Mouse (Mus musculus) MEL-GATA-1-ER (cell line): Measurements from ENCODE around the gene Gcm1.

Source experiments
- DNase-seq: peaks from one replicate; pipeline ENCODE4 v3.0.0-alpha.2; 2012; ENCODE audit warnings: low read depth; ENCODE audit errors: extremely low read depth

The Gcm1 gene

DNA sequence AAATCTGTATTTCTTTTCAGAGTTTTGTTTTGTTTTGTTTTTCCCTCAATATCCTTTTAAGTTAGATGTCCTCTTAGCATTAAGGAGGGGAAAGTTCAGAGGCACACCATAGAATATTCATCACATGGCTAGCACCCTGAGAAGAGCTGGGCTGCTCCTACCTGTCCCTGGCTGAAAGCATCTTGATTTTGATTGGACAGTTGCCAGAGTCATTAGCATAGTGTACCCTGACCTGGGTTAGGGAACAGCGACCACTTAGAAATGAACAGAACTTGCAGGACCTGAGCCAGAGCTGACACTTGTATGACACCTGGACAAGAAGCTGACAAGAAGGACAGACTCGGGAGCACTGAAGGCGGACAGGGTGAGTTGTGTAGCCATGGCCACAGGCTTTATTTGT, at the start of gene Gcm1:
Gene Gcm1 (plus strand): TSS at position 248 of the 400 bp plus-strand sequence.
- DNase-seq, result no peak

DNA sequence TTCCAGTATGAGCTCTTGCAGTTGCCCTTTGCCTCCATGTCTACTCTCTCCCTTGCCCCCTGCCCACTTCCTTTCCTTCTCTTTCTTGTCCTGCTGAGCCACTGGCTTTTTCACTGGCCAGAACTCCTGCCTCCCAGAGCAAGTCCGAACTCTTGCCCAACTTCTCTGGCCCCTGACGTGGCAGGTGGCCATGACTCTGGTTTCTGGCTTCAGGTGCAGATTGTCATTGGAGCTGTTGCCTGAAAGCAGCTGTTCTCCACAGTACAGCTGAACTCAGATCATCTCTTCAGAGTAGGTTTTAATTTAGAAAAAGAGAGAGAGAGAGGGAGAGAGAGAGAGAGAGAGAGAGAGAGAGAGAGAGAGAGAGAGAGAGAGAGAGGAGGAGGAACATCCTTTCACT, 48.4 kb upstream of the Gcm1 start:
- DNase-seq, result no peak

DNA sequence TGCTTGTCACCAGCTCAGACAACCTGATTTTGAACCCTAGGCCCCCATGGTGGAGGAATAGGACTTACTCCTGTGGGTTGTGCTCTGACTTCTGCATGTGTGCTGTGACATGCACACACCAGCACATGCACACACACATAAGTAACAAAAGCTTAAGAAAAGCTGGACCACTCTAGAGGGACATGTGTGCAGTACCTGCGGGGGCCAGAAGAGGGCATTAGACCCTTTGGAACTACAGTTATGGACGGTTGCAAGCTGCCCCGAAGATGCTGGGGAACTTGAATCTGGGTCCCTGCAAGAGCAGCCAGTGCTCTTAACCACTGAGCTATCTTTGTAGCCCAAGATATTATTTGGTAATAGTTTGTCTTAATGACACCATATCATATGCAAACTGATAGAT, 46.2 kb upstream of the Gcm1 start:
- DNase-seq, result peak; percentile 54

DNA sequence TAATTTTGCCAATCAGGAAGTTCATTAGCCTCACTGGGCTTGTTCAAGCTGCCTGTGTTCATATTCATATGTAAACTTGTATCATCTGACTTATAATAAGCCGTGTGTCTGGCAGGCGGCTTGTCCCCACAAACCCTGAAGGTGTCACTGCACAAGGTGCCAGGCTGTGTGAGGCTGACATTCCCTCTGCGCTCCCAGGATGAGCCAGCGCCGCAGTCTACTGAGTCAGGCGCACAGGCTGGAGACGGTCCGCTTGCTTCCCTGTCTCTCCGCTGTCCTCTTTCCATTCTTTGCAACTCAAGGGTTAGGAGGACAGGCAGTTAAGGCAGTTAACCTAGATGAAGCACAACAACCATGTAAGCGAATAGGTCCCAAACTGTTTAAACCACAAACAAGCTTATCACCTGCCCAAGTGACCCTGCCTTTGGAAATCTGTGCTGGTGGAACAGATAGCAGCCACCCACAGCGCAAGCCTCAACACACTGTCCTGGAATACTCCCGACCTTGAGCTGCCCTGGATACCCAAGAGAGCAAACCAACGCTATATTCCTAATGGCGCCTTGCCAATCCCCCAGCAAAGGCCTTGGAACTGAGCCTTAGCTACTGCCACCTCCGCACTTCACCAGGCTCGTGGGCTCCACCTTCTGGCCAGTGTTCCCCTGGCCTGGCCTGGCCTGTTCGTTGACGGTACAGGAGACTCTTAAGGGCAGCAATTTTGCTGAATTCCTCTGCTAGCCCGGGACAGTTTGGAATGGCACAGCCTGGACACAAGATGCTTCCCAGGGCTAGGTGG, 45.3 kb upstream of the Gcm1 start:
- peak; percentile 15 for DNase-seq

DNA sequence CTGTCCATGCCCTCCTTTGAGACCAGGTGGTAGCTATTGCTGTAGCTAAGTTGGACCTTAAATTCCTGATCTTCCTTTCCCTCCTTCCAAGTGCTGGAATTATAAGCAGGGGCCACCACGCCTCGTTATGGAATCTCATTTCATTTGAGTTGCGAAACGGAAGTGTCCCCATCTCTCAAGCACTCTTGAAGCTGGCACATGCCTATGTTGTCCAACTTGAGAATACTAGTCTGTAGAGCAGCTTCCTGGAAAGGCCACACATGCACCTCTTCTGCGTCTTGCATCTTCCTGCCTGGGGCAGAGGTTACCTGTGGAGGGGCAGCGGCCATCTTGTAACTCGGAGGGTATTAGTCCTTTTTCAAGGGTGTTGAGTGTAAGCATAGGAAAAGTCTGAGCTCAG, 42.3 kb upstream of the Gcm1 start:
- no peak for DNase-seq

DNA sequence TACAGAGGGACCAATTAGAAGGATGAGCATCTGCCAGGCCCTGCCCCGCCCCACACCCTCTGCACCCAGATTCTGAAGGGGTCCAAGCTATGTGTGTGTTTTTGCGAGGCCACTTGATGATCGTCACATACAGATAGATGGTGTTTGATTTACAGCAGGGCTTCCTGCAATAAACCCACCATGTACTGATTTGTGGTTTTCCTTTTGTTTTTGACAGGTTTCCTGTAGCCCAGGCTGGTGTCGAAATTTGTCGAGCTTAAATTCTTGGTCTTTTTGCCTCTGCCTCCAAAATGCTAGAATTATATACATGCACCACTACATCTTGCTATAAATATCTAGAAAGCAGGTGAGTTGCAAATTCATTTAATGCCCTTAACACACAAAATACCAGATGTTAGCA, 41.5 kb upstream of the Gcm1 start:
- DNase-seq, result no peak

DNA sequence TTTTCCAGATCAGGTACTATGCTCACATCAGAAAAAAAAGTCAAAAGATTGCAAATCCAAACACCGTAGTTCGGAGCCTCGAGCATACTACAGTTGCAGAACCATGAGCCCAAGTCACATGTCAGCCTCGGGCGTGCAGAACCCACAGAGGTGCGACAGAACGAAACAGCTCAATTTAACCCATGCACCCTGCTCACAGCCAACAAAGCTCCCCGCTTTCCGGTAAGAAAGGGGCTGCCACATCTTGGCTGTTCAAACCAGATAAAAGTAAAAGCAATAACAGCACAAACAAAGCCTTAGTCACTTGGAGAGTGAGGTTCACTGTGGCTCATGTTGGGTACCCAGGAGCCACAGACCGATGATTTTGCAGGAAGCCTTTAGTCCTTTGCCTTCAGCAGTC, 41.0 kb upstream of the Gcm1 start:
- no peak for DNase-seq

DNA sequence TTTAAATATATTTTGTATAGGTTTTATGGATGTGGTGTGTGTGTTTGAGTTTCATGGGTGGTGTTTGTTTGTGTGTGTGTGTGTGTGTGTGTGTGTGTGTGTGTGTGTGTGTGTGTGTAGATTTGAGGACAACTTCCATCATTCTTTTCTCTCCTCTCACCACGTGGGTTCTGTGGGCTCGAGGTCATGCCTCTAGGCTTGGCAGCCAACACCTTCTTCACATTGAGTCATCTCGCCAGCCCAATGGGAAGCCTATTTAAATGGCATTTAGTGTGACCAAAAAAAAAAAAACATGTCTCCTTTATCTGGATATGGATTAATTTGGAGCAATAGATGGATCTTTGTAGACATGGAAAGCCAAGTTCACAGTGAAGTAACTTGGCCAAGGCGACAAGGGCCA, 39.7 kb upstream of the Gcm1 start:
- DNase-seq, result no peak

DNA sequence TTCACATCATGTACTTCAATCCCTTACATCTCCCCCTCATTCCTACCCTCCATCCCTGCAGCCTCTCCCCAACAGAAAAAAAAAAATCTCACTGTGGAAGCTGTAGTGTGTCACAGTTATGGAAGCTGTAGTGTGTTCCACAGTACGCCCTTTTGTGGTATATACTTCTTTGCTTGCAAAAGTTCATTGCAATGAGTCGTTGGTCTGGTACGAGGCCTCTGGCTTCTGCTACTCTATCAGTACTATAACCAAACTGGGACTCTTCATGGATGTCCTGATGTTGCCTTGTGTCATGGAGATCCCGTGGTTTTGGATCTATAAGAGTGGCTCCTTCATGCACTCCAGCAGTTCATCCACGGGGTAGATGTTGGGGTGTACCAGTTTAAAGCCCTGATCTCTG, 39.0 kb upstream of the Gcm1 start:
- DNase-seq, result no peak

DNA sequence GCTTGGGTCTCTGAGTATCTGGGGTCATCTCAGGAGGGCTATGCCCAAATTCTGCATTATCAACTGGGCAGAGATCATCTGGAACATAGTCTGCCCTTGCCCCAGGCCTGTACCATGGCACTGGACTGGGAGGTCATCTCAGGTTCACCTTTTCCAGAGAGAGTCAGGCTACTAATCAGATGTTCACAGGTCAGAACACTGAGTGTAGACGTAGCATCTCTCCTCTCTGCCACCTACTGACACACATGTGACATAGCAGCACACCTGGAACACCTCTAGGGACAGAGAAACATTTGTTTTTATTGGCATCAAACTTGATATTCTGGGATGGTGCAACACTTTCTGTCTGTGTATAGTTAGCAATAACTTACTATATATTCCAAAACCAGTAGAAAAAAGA, 37.9 kb upstream of the Gcm1 start:
- no peak for DNase-seq

DNA sequence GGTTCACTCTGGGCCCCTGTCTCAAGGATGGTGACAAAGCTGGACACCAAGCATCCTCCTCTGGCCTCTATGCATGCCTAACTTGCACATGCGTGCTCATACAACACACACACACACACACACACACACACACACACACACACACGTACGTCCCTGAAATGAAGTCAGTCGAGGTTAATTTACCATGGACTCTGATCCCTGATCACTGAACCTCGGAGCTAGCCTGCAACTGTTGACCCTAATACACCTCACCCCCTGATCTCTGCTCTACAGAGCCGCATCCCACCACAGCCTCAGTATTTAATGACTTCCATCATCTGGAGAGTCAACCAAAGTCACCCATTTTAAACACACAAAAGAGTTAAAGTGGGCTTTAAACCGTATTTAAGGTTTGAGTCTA, 35.9 kb upstream of the Gcm1 start:
- DNase-seq, result no peak

DNA sequence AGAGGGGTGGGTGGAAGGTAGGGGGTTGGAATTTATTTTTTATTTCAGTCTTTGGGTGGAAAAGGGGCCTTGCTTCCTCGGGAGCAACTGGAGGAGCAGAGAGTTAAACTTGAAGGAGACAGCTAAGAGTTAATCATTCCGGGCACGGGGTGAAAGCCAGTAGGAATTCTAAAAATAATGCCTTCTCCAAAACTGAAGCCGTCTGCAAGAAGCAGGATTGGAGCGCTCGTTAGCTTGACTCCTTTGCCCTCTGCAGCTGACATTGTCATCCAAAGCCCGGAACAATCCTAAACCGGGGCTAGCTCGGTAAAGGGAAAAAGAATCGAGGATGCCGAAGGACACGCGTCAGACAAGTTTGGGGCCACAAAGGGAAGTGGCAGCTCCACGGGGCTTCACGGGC, 35.4 kb upstream of the Gcm1 start:
- no peak for DNase-seq

DNA sequence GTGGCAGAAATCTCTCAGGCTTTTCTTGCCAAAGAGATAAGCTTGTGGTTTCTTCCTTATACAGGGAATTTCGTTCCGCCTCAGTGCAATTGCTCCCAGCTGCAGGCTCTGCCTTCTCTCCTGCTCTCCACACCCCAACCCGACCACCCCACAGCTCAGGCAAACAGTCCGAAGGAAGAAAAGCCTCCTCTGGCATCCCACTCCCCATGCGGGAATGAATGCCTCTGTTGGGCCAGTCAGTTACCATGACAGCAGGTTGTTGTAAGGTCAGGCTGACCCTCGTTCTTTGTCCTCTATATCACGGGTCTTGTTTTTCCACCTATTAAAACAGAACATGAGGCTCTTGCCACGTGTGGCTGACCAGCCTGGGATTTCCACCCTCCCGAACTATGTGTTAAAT, 30.5 kb upstream of the Gcm1 start:
- no peak for DNase-seq

DNA sequence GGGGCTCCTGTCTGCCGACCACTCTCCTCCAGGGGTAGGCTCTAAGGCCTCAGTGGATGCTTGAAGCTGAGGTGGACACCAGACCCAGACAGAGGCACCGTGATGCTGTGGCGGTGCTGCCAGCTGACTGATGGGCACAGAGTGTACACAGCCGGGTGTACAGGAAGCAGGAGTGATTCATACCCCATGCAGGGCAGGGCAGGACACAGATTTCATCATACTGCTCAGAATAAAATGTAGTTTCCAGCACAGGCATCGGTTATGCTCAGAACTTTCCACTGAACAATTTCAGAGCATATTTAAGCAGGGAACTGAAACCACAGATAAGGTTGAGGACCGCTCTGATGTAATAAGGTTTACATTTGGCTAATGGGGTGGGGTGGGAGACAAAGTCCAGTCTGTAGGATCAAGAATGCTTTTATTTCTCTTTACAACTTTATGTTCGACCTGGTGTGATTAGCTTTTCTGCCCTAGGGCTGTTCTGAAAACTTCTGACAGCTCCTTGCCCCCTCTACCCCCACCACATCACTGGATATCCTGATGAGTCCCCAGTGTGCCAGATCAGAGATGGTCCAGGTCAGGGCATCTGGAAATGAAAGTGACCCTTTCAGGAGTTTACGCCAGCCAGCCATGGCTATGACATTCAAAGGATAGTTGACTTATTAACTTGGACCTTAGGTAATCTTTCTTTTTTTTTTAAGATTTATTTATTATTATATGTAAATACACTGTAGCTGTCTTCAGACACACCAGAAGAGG, 29.4 kb upstream of the Gcm1 start:
- no peak for DNase-seq

DNA sequence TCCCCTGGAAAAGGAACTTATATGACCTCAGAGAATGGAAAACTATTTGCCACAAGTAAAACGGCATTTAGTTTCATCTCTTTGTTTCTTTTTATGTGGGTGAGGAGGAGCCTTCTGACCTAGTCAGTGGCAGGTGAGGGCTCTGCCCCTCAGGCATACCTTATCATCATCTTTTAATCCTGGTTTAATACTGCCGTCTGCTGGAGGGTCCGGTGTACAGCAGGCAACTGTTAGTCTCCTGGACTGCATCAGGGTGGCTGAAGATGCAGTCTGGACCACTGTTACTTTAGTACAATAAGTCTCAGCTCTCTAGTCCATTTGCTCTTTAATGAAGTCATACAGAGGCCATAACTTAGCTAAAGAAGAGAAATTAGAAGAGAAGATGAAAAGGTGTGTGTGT, 26.9 kb upstream of the Gcm1 start:
- no peak for DNase-seq

DNA sequence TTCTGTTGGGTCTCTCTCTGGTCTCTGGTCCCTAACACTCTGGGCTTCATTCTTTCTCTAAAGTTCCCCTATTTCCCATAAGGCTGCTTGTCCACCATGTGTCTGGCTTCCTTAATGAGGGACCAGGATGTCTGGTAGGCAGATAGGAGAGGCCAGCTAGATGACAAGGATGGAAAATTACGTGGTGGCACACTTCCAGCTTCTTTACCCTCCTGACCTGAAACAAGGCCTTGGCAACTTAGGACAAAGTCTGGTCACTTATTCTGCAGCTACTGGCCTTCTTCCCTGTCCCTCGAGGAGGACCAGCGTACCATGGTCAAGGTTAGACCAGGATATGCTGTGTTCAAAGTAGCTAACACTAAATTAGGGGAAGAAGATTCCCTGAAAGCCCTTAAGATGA, 24.6 kb upstream of the Gcm1 start:
- DNase-seq, result no peak

DNA sequence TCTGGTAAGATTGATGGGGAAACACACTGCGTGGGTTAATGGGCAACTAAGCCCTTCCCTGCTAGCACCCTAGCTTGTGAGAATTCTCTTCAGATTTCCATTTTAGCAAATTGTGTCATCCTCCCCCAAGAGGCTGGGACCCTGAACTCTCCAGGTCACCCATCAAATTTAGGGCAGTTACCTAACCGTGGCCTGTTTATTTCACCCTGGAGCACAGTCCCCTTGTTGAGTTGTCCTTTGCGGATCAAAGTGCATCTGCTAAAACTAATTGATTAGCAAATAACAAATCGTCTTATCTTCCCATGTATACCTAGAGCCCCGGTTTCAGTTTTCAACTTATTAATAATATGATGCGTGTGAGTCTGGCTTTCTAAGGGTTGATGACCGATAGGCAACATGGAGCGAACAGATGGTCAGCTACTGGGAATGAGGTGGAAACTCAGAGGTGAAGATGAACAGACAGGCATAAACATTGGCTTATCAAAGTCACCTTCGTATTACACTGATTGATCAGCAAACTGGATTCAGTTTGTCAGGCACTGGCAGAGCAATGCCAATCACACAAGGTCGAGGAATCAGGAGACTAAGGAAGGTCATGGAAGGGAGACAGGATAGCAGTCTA, 20.8 kb upstream of the Gcm1 start:
- DNase-seq, result no peak

DNA sequence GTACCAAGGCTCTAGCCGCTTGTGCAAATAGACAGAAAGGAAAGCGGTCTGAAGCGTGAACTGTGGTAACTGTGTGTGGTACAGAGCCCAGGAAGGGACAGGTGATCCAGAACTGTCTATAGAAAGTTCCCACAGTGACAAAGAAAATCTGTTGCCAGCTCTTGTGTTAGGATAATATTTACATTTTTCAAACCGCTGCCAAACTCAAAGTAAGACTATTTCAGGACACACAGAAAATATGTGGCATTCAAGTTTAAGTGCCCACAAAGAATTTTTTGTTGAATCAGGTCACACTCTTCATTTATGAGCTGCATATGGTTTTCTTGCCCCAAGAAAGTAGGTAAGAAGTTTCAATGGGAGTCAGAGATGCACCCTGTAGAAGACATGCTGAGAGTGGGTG, 18.8 kb upstream of the Gcm1 start:
- DNase-seq, result no peak

DNA sequence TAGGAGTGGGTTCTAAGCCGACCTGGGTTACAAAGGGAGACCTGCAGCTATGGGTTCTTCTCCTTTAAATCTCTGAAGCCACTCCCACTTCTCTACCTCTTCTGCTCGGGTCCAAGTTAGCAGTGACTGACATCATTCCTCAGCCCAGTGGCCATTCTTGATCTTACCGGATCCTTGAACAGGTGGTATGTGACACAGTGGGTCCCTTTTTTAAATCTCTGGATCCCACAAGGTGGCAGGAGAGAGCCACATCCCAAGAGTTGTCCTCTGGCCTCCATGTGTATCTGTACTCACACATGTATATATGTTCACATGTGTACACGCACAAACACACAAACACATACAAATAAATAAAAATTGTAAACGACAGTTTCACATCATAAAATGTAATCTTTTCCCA, 16.4 kb upstream of the Gcm1 start:
- no peak for DNase-seq

DNA sequence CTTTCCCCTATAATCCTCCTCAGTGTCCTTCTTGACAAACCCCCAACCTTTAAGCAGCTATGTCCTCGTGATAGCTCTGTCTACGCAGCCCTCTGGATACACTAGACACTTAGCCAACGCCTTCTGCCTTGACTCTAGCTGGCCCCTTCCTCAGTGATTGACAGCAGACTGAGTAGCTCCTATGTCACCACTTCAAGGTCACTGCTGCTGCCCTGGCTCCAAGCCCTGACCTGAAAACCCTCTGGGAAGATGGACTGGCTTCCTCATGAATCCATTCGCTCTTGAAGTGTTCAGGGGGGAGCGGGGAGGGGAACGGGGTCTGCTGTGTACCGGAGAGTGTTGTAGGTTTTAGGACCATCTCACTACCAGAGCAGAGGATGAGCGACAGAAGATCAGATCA, 15.9 kb upstream of the Gcm1 start:
- DNase-seq, result no peak

DNA sequence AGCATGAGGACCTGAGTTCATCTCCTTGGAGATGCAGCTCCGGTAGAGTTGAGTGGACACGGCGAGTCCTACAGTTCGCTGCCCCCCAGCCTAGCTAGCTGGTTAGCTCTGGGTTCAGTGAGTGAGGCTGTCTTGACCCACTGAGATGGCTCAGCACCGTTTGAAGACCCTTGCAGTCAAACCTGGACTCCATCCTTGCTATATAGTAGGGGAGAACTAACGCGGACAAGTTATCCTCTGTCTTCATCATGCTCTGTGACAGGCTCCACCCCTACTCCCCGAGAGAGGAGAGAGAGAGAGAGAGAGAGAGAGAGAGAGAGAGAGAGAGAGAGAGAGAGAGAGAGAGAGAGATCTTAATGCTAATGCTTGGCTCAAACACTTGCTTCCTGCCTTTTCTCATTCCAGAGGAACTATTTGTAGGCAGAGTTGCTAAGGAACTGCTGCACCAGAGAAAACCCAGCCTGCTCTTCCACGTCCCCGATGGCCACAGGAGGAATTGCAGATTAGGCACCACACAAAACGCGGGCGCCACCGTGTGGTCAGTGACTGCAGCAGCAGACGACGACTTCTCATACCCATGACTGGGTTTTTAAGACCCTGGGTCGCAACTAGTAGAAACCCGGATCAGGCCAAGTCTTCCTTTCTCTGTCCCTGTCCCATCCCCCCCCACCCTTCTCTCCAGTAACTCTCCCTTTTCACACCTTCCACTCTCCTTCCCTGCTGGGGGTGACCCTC, 12.8 kb upstream of the Gcm1 start:
- DNase-seq, result peak; percentile 72

DNA sequence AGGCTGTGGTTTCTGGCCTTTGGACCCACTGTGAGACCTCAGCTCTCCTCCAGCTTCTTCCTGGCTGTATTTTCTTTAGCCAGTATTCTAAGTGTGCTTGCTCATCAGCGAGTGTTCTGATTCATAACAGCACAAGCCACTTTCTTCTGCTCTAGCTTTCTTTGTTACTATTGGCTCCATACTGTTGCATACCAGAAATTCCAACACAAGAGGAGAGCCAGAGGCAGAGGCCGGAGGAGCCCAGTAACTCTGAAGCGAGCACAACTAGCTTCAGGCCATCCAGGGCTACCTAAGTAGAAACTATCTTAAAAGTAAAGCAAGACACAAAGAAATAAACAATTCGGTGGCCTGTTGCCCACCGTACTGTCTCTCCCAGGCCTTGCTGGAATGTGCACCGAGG, 6.6 kb upstream of the Gcm1 start:
- DNase-seq, result no peak
